Mouse (Mus musculus): ENCODE results near the gene F11. TPM values are rescaled to one million over a fixed set of nuclear protein-coding genes. Genes with fewer than 3 reads are reported as not detected.

F11 gene
- total RNA-seq (2012; rRNA removed) (not detected in 2 replicates), polyA plus RNA-seq (2012; ENCODE audit: insufficient read depth in 1 of 2, insufficient read length in 2 of 2, low read depth in 1 of 2, low replicate concordance in 2 of 2, missing spikeins in 1 of 2) (not detected)

- H3K9me3 ChIP-seq (replicated peaks; ENCODE audit: insufficient read depth, low read length) = no peaks in the 10 kb centered on the region
- H3K4me3 ChIP-seq (ENCODE audit: control insufficient read depth in 1 of 2, insufficient read depth in 1 of 2, low read depth in 2 of 2, low read length in 2 of 2) = no peak within 1 kb of the TSS
- no peaks in the 10 kb centered on the region for H3K27me3 ChIP-seq (ENCODE audit: control insufficient read depth in 1 of 2, insufficient read depth in 2 of 2, low read length in 2 of 2)
- H3K27ac ChIP-seq (ENCODE audit: control insufficient read depth, low read depth, low read length) = no peak within 1 kb of the TSS
- no peak within 1 kb of the TSS for H3K9ac ChIP-seq (ENCODE audit: control insufficient read depth, low read depth, low read length, poor library complexity, severe bottlenecking)
- no peaks in the 10 kb centered on the region for H3K36me3 ChIP-seq (ENCODE audit: control insufficient read depth in 1 of 2, insufficient read depth in 2 of 2, low read length in 2 of 2)
- no peaks in the 10 kb centered on the region for H3K4me1 ChIP-seq (ENCODE audit: control insufficient read depth in 1 of 2, insufficient read depth in 2 of 2, low read length in 2 of 2)
- TF ChIP-seq MXI1 (IDR thresholded peaks at IDR 0.05; ENCODE audit: low read depth, low read length) (no peak), RCOR1 (IDR thresholded peaks at IDR 0.05; ENCODE audit: low read depth, low read length) (no peak), MAFK (IDR thresholded peaks at IDR 0.05; ENCODE audit: borderline replicate concordance, low read depth, low read length) (no peak), CHD1 (IDR thresholded peaks at IDR 0.05; ENCODE audit: low read depth, low read length) (no peak), POLR2A (IDR thresholded peaks at IDR 0.05; ENCODE audit: control insufficient read depth in 1 of 2, insufficient read depth in 1 of 2, low read depth in 1 of 2, low read length in 2 of 2, poor library complexity in 1 of 2) (no peak), BHLHE40 (IDR thresholded peaks at IDR 0.05; ENCODE audit: borderline replicate concordance, low read depth, low read length) (no peak), JUND (IDR thresholded peaks at IDR 0.05; ENCODE audit: low read depth, low read length) (no peak), E2F4 (IDR thresholded peaks at IDR 0.05; ENCODE audit: borderline replicate concordance, low read depth, low read length) (no peak), ZNF384 (IDR thresholded peaks at IDR 0.05; ENCODE audit: low read depth, low read length) (no peak), ZC3H11A (IDR thresholded peaks at IDR 0.05; ENCODE audit: low read depth, low read length) (no peak), POLR2AphosphoS5 (IDR thresholded peaks at IDR 0.05; ENCODE audit: borderline replicate concordance, low read depth, low read length) (no peak), GABPA (IDR thresholded peaks at IDR 0.05; ENCODE audit: low read depth, low read length) (no peak), ELF1 (IDR thresholded peaks at IDR 0.05; ENCODE audit: low read depth, low read length) (no peak), TCF12 (IDR thresholded peaks at IDR 0.05; ENCODE audit: low read depth, low read length) (no peak), SIN3A (IDR thresholded peaks at IDR 0.05; ENCODE audit: low read length) (no peak), RAD21 (IDR thresholded peaks at IDR 0.05; ENCODE audit: low read depth, low read length) (no peak), CTCF (IDR thresholded peaks at IDR 0.05 in 2 of 3, conservative IDR thresholded peaks at IDR 0.05 in 1 of 3; ENCODE audit: control insufficient read depth in 1 of 3, insufficient read depth in 1 of 3, low read depth in 2 of 3, low read length in 3 of 3, poor library complexity in 1 of 3, severe bottlenecking in 1 of 3) (no peak), NRF1 (IDR thresholded peaks at IDR 0.05; ENCODE audit: insufficient read depth, low read depth, low read length, poor library complexity, severe bottlenecking) (no peak), KAT2A (conservative IDR thresholded peaks at IDR 0.05; ENCODE audit: low read depth, low read length) (no peak)
- no peak for DNase-seq (ENCODE audit: low read depth, low spot score)
- H3K79me2 ChIP-seq (ENCODE audit: control insufficient read depth, insufficient read depth, low read length, poor library complexity) = no peaks in the 10 kb centered on the region
Observed at GRCm38 (mm10) chr8:45261920-45262319, at the start of gene F11. F11 (minus strand) TSS chr8:45262031.

DNA sequence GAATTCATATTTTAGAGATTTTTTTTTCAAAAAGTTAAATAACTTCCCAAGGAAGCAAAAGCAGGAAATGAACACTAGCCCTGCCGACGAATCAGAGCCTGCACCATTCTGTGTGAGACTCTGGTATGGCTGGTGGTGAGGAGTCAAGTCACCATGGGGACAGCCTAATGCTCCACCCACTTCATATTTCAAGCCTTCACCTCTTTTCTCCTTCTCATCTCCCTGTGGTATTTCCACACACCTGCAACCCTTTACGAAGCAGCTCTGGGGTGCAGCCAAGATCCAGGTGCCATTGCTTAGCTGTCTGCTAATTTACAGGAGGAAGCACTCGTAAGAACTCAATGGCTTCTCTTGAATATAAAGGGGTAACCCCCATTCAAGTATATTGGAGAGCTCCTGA lies 49.1 kb upstream of the F11 start:
- no peaks in the 10 kb centered on the region for H3K36me3 ChIP-seq (ENCODE audit: control insufficient read depth in 1 of 2, insufficient read depth in 2 of 2, low read length in 2 of 2)

More for the DNA sequence above, 49.1 kb upstream of the F11 start:
- TF ChIP-seq NRF1 (IDR thresholded peaks at IDR 0.05; ENCODE audit: insufficient read depth, low read depth, low read length, poor library complexity, severe bottlenecking) = no peak
- TF ChIP-seq RAD21 (IDR thresholded peaks at IDR 0.05; ENCODE audit: low read depth, low read length) = no peak
- no peak for TF ChIP-seq CHD2 (IDR thresholded peaks at IDR 0.05; ENCODE audit: low read length)
- TF ChIP-seq TAL1 (IDR thresholded peaks at IDR 0.05; ENCODE audit: low read length) = no peak
- Histone ChIP-seq H3K9ac (ENCODE audit: control insufficient read depth, low read depth, low read length, poor library complexity, severe bottlenecking) (no peak overlapping the region), H3K4me1 (ENCODE audit: control insufficient read depth in 1 of 2, insufficient read depth in 2 of 2, low read length in 2 of 2) (no peaks in the 10 kb centered on the region), H3K9me3 (replicated peaks; ENCODE audit: insufficient read depth, low read length) (no peaks in the 10 kb centered on the region), H3K4me3 (ENCODE audit: control insufficient read depth in 1 of 2, insufficient read depth in 1 of 2, low read depth in 2 of 2, low read length in 2 of 2) (no peak overlapping the region), H3K27ac (ENCODE audit: control insufficient read depth, low read depth, low read length) (no peak overlapping the region), H3K79me2 (ENCODE audit: control insufficient read depth, insufficient read depth, low read length, poor library complexity) (no peaks in the 10 kb centered on the region), H3K27me3 (ENCODE audit: control insufficient read depth in 1 of 2, insufficient read depth in 2 of 2, low read length in 2 of 2) (no peaks in the 10 kb centered on the region)
- no peak for DNase-seq (ENCODE audit: low read depth, low spot score)
